Comparison of ENCODE assay signal across 8 mouse cellular contexts in the genomic region with DNA sequence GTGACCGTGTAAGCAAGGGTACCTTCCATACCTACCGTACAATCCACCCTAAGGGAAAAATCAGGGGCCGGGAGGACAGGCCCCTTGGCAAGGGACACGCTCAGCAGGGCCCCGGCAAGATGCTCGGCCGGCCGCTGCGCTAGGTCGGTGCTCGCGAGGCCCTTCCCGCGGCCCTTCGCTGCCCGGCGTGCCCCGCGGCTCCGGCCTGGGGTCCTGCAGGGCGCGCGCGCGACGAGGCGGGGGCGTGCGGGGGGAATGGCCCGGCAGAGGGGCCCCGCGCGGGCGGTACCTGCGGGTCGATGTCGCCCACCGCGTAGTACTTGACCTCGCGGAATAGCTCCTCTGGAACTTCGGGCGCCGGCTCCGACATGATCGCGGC. TPM values are rescaled to one million over a fixed set of nuclear protein-coding genes. Genes with fewer than 3 reads are reported as not detected.
DNase-seq lines count a peak whose midpoint lies in the region; ATAC-seq lines count a peak whose summit lies in the region.

No protein-coding gene starts in this region.

- peak overlapping the region; percentile 84 for H3K4me3 ChIP-seq in embryonic facial prominence, embryonic 15.5 days (replicated peaks)
- peak overlapping the region; percentile 86 for H3K4me3 ChIP-seq in liver, embryonic 12.5 days

- WGBS in embryonic facial prominence, embryonic 15.5 days, result under 1% methylated on average over 32 of the region's 47 CpGs
- WGBS in liver, embryonic 12.5 days (ENCODE audit: insufficient replicate concordance), result 5% methylated on average over 47 of the region's 47 CpGs

- H3K27ac ChIP-seq in embryonic facial prominence, embryonic 15.5 days (replicated peaks), result peak overlapping the region; percentile 94
- peak overlapping the region; percentile 86 for H3K27ac ChIP-seq in liver, embryonic 12.5 days

- peaks cover 17% of the 10 kb centered on the region for H3K4me1 ChIP-seq in embryonic facial prominence, embryonic 15.5 days
- H3K4me1 ChIP-seq in liver, embryonic 12.5 days, result peaks cover 33% of the 10 kb centered on the region

- H3K27me3 ChIP-seq in embryonic facial prominence, embryonic 15.5 days, result no peaks in the 10 kb centered on the region
- H3K27me3 ChIP-seq in liver, embryonic 12.5 days (replicated peaks), result no peaks in the 10 kb centered on the region

- peak overlapping the region; percentile 72 for H3K4me2 ChIP-seq in embryonic facial prominence, embryonic 15.5 days (replicated peaks)
- peak overlapping the region; percentile 74 for H3K4me2 ChIP-seq in liver, embryonic 12.5 days

- ATAC-seq in embryonic facial prominence, embryonic 15.5 days (ENCODE audit: insufficient number of reproducible peaks, low FRiP score, low TSS enrichment, low read depth), result peak; percentile 85
- ATAC-seq in liver, embryonic 12.5 days, result peak; percentile 49

- peak; percentile 71 for DNase-seq in thymus, postnatal 4 days
- no peak for DNase-seq in thymus, adult 18-20 months
- DNase-seq in heart, adult 9 months (ENCODE audit: low spot score in 2 of 2), result peak; percentile 80 to 83
- peak; percentile 77 to 78 for DNase-seq in kidney, adult 8-10 months
- peak; percentile 83 for DNase-seq in neural tube, embryonic 10.5 days (ENCODE audit: extremely low spot score, low spot score)
- DNase-seq in urinary bladder, adult 18-20 months (ENCODE audit: low spot score in 2 of 2), result peak; percentile 63 to 66

- H3K36me3 ChIP-seq in embryonic facial prominence, embryonic 15.5 days, result peaks cover 26% of the 10 kb centered on the region
- peaks cover 39% of the 10 kb centered on the region for H3K36me3 ChIP-seq in liver, embryonic 12.5 days

- H3K9ac ChIP-seq in embryonic facial prominence, embryonic 15.5 days, result peak overlapping the region; percentile 86
- H3K9ac ChIP-seq in liver, embryonic 12.5 days, result peak overlapping the region; percentile 96

- H3K9me3 ChIP-seq in embryonic facial prominence, embryonic 15.5 days (replicated peaks), result no peaks in the 10 kb centered on the region
- no peaks in the 10 kb centered on the region for H3K9me3 ChIP-seq in liver, embryonic 12.5 days (replicated peaks)

RNA-seq across cellular contexts. Expression of a gene that starts 0.6 kb away (rescaled TPM):
- 32.4 and 33.6 TPM in 2 replicates for polyA plus RNA-seq in embryonic facial prominence, embryonic 15.5 days (2015; fragmentation: Nextera tagmentation; extraction: Ambion mirVana)
- polyA plus RNA-seq in liver, embryonic 12.5 days (2016; fragmentation: Nextera tagmentation; extraction: Ambion mirVana), result 31.6 and 33.4 TPM in 2 replicates

RNA-seq across cellular contexts. Expression of a gene that starts 51.0 kb away (rescaled TPM):
- not detected in 2 replicates for polyA plus RNA-seq in embryonic facial prominence, embryonic 15.5 days (2015; fragmentation: Nextera tagmentation; extraction: Ambion mirVana)
- polyA plus RNA-seq in liver, embryonic 12.5 days (2016; fragmentation: Nextera tagmentation; extraction: Ambion mirVana), result not detected in 2 replicates

Comparison
In these comparisons a context has a peak if more than half of its experiments do, and no peak if none do; other contexts are left out.
1. DNase-seq: peak in thymus, postnatal 4 days (single experiment), heart, adult 9 months (2 of 2), kidney, adult 8-10 months (2 of 2), neural tube, embryonic 10.5 days (single experiment) and urinary bladder, adult 18-20 months (2 of 2); none in thymus, adult 18-20 months (0 of 2).